Mouse (Mus musculus) embryonic fibroblast, embryonic 13.5 days (primary cell): ENCODE data around the gene Cdc45. TPM values are rescaled to one million over a fixed set of nuclear protein-coding genes. Genes with fewer than 3 reads are reported as not detected.

Source experiments
- H3K27ac ChIP-seq: 2 replicates; pipeline ENCODE4 v1.5.1; 2012; ENCODE audit warnings: low read length, control low read depth, inconsistent platforms; ENCODE audit not compliant: insufficient read depth
- H3K4me1 ChIP-seq: 2 replicates; pipeline ENCODE4 v1.6.1; 2011; ENCODE audit warnings: low read length; ENCODE audit not compliant: control insufficient read depth, insufficient read depth
- H3K4me3 ChIP-seq: 2 replicates; pipeline ENCODE4 v1.5.1; 2011; ENCODE audit warnings: mild to moderate bottlenecking, control low read depth, low read length; ENCODE audit not compliant: insufficient read depth
- CTCF ChIP-seq: IDR thresholded peaks from 2 replicates; pipeline ENCODE4 v1.5.1; 2011; ENCODE audit warnings: mild to moderate bottlenecking, control low read depth, low read length, moderate library complexity, borderline replicate concordance; ENCODE audit not compliant: insufficient read depth
- POLR2A ChIP-seq: IDR thresholded peaks from 2 replicates; pipeline ENCODE4 v1.6.1; 2011; ENCODE audit warnings: low read depth, mild to moderate bottlenecking, control low read depth, low read length, moderate library complexity
- polyA plus RNA-seq: library from polyadenylated mRNA; stranded (reverse); fragments of >200 nt; gene quantifications from 2 replicates; pipeline ENCODE4 v1.2.4, GENCODE M21; 2011; ENCODE audit warnings: low read depth; ENCODE audit not compliant: missing spikeins, insufficient read length

The Cdc45 gene
- polyA plus RNA-seq, 1 experiment = 20.3 TPM

GRCm38 (mm10) chr16:18796645-18797044, 15.1 kb downstream of the Cdc45 start:
- Histone ChIP-seq H3K27ac (no peak overlapping the region), H3K4me1 (peaks cover 11% of the 10 kb centered on the region), H3K4me3 (no peak overlapping the region)
- no peak for TF ChIP-seq CTCF
- TF ChIP-seq POLR2A = no peak

- TF ChIP-seq POLR2A = no peak
- no peak for TF ChIP-seq CTCF
Observed at GRCm38 (mm10) chr16:18795223-18795899, 16.4 kb downstream of the Cdc45 start.

GRCm38 (mm10) chr16:18788627-18789406, 23.0 kb downstream of the Cdc45 start:
- peaks cover 16% of the 10 kb centered on the region for H3K4me1 ChIP-seq
- TF ChIP-seq POLR2A = no peak
- no peak for TF ChIP-seq CTCF
- H3K4me3 ChIP-seq = no peak overlapping the region
- peak overlapping the region; percentile 72; the same call in 1 of the 2 replicates for H3K27ac ChIP-seq

More at GRCm38 (mm10) chr16:18795223-18795899, 16.4 kb downstream of the Cdc45 start:
- H3K4me3 ChIP-seq = no peak overlapping the region
- H3K4me1 ChIP-seq = peaks cover 11% of the 10 kb centered on the region
- peak overlapping the region; percentile 64 for H3K27ac ChIP-seq

GRCm38 (mm10) chr16:18786652-18787051, 25.1 kb downstream of the Cdc45 start:
- H3K27ac ChIP-seq = no peak overlapping the region
- peaks cover 16% of the 10 kb centered on the region for H3K4me1 ChIP-seq
- H3K4me3 ChIP-seq = no peak overlapping the region
- TF ChIP-seq POLR2A (no peak), CTCF (no peak)

- TF ChIP-seq POLR2A (no peak), CTCF (no peak)
- Histone ChIP-seq H3K27ac (no peak overlapping the region), H3K4me1 (peaks cover 16% of the 10 kb centered on the region), H3K4me3 (no peak overlapping the region)
Observed at GRCm38 (mm10) chr16:18785485-18785884, 26.3 kb downstream of the Cdc45 start.

GRCm38 (mm10) chr16:18785025-18785424, 26.8 kb downstream of the Cdc45 start:
- Histone ChIP-seq H3K4me3 (no peak overlapping the region), H3K4me1 (peaks cover 16% of the 10 kb centered on the region), H3K27ac (no peak overlapping the region)
- no peak for TF ChIP-seq POLR2A

- no peaks in the 10 kb centered on the region for H3K4me1 ChIP-seq
- H3K27ac ChIP-seq = no peak overlapping the region
- TF ChIP-seq POLR2A (no peak), CTCF (no peak)
- no peak overlapping the region for H3K4me3 ChIP-seq
Observed at GRCm38 (mm10) chr16:18781810-18782209, 30.0 kb downstream of the Cdc45 start.

GRCm38 (mm10) chr16:18778461-18778860, 33.3 kb downstream of the Cdc45 start:
- H3K27ac ChIP-seq = no peak overlapping the region
- H3K4me1 ChIP-seq = no peaks in the 10 kb centered on the region
- H3K4me3 ChIP-seq = no peak overlapping the region
- TF ChIP-seq POLR2A (no peak), CTCF (no peak)

- TF ChIP-seq CTCF (no peak), POLR2A (no peak)
- no peak overlapping the region for H3K4me3 ChIP-seq
- no peaks in the 10 kb centered on the region for H3K4me1 ChIP-seq
- no peak overlapping the region for H3K27ac ChIP-seq
Observed at GRCm38 (mm10) chr16:18777101-18778080, 34.4 kb downstream of the Cdc45 start.
